Mouse (Mus musculus) spleen, adult 2 months (tissue): ENCODE measurements around the gene E2f2. TPM values are rescaled to one million over a fixed set of nuclear protein-coding genes. Genes with fewer than 3 reads are reported as not detected.

ENCODE experiments used
- DNase-seq, 2 experiments: peaks; one replicate each; pipeline versions ENCODE4 v3.0.0 to v3.0.0-alpha.2; 2012 to 2021; ENCODE audit warnings: low spot score in 2 of 2, low read depth in 1 of 2
- H3K27ac ChIP-seq: fragments of 200-500 bp; 2 replicates; pipeline ENCODE4 v1.5.1; 2012; ENCODE audit warnings: low read length, inconsistent platforms; ENCODE audit not compliant: insufficient read depth
- H3K27me3 ChIP-seq: fragments of 200-500 bp; 2 replicates; pipeline ENCODE4 v1.6.1; 2012; ENCODE audit warnings: mild to moderate bottlenecking, moderate library complexity, low read length, inconsistent platforms; ENCODE audit not compliant: control insufficient read depth, insufficient read depth
- H3K36me3 ChIP-seq: fragments of 200-500 bp; 2 replicates; pipeline ENCODE4 v1.6.1; 2012; ENCODE audit warnings: mild to moderate bottlenecking, low read length, inconsistent platforms; ENCODE audit not compliant: control insufficient read depth, insufficient read depth
- H3K4me1 ChIP-seq: fragments of 200-500 bp; 2 replicates; pipeline ENCODE4 v1.6.1; 2011; ENCODE audit warnings: inconsistent platforms; ENCODE audit not compliant: control insufficient read depth, insufficient read depth, insufficient read length
- H3K4me3 ChIP-seq: fragments of 200-500 bp; 2 replicates; pipeline ENCODE4 v1.5.1; 2011; ENCODE audit warnings: mild to moderate bottlenecking, inconsistent platforms; ENCODE audit not compliant: insufficient read depth, insufficient read length; ENCODE audit errors: extremely low read depth
- CTCF ChIP-seq: fragments of 200-500 bp; IDR thresholded peaks from 2 replicates; pipeline ENCODE4 v1.5.1; 2011; ENCODE audit warnings: mild to moderate bottlenecking, inconsistent platforms; ENCODE audit not compliant: insufficient read depth, insufficient read length, insufficient replicate concordance; ENCODE audit errors: extremely low read depth
- POLR2A ChIP-seq: fragments of 200-500 bp; IDR thresholded peaks from 2 replicates; pipeline ENCODE4 v1.6.1; 2011; ENCODE audit warnings: low read depth, low read length, inconsistent platforms
- whole genome bisulfite sequencing: fragments of 180-500 bp; shearing (Covaris S2); methylation state at CpG from one replicate; pipeline ENCODE4 v1.1.7; 2018; 5-methylcytosine and 5-hydroxymethylcytosine counted together
- polyA plus RNA-seq: library from polyadenylated mRNA; depleted of rRNA; stranded (reverse); fragments of >200 nt; gene quantifications from 2 replicates; pipeline ENCODE4 v1.2.3, GENCODE M21; 2012

Gene E2f2
- polyA plus RNA-seq, 1 experiment: 32.1 TPM

DNA sequence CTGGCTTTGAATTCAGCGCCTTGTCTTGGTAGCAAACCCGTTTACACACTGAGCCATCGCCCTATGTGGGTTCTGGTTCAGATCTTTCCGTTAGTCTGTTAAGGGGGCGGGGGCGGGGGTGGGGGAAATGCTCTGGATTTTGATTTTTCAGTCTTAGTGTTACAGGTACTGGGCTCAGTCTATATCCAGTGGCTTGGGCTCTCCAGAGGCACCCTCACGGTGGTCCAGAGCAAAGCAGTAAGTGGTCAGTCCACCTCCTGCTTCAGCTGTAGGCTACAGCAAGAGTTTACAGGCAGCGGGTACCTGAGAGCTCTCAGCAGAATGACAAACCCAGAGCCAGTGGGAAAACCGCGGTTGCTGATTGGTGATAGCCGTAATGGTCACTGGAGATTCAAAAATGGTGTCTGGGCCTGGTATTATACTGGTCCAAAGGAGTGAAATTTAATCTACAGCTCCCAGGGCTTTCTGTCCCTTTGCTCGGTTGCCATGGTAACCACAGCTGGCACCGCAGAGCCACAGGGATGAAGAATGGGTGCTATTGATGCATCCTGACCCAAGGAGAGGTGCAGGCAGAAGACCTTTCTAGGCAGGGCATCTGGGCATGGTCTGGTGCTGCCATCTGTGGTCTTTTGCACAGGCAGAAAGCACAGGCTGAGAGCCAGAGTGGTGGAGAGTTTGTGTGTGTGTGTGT lies 51.5 kb downstream of the E2f2 start:
- TF ChIP-seq POLR2A (no peak), CTCF (no peak)
- Histone ChIP-seq H3K27ac (no peak overlapping the region), H3K27me3 (0 out of 2 replicates have a peak, but pooled peaks cover 3% of the 10 kb centered on the region), H3K36me3 (no peaks in the 10 kb centered on the region), H3K4me3 (no peak overlapping the region), H3K4me1 (no peaks in the 10 kb centered on the region)
- no peak for DNase-seq
- WGBS: 80% methylated on average over 13 of the region's 13 CpGs

DNA sequence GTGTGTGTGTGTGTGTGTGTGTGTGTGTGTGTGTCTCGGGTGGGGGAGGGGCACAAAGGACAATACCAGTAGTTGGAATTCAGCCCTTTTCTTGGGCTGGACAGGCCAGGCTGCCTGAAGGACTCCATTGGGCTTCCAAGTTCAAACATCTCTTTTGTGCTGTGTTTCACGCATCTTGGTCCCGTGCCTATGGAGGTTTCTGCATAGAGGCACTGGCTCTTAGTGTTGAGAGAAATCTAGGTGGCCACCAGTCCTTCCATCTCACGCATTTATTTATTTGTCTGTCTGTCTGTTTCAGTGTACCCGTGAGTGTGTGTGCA lies 52.0 kb downstream of the E2f2 start:
- H3K4me1 ChIP-seq: no peaks in the 10 kb centered on the region
- no peak overlapping the region for H3K27ac ChIP-seq
- no peak for DNase-seq
- H3K27me3 ChIP-seq: 0 out of 2 replicates have a peak, but pooled peaks cover 2% of the 10 kb centered on the region
- no peak overlapping the region for H3K4me3 ChIP-seq
- WGBS: 90% methylated on average over 4 of the region's 5 CpGs
- H3K36me3 ChIP-seq: no peaks in the 10 kb centered on the region
- TF ChIP-seq CTCF (no peak), POLR2A (no peak)

DNA sequence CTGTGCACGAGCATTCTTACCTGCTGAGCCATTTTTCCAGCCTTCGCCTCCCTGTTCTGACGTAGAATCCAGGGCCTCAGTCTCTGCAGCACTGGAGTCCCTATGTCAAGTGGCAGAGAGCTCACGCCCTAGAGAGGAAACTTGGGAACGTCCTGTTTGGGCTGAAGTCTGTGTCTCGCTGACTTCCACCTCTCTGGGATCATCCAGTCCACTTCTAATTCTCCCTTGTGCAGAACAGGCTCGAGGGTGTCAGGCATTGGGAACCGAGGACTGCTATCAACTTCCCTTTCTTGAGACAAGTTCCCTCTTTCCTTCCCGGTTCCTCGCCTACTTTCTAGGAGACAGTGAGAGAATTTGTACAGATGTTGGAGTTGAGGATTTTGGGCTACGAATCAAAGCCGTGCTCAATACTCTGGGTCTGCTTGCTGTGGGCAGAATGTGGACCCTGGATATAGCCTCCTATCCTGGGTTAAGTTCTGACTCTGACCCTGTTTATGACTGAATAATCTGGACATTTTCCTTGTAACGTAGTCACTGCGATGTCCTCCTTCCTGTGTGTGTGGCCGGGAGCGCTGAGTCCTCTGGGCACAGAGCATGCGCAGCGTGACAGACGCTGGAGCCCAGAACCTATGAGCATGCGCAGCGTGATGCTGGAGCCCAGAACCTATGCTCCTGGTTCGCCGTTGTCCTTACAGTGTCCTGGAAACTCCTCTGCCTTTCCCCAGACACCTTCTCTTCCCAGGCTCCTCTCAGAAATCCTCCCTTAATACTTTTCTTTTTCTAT lies 52.7 kb downstream of the E2f2 start:
- TF ChIP-seq CTCF (no peak), POLR2A (no peak)
- no peaks in the 10 kb centered on the region for H3K36me3 ChIP-seq
- H3K4me1 ChIP-seq: no peaks in the 10 kb centered on the region
- WGBS: 65% methylated on average over 23 of the region's 23 CpGs
- H3K4me3 ChIP-seq: no peak overlapping the region
- H3K27ac ChIP-seq: no peak overlapping the region
- no peak for DNase-seq
- H3K27me3 ChIP-seq: no peaks in the 10 kb centered on the region

DNA sequence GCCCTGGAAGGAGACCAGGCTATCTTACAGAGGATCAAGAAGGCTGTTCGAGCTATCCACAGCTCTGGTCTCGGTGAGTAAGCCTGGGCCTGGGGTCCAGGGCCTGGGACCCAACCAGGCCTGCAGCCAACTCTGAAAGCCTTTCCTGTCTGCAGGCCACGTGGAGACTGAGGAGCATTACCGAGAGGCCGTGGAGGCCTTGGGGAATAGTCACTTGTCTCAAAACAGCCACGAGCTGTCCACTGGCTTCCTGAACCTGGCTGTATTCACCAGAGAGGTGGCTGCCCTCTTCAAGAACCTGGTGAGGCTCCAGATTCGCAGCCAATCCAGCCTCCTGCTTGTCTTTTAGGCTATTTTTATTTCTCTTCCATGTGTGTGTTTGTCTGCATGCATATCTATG lies 55.2 kb downstream of the E2f2 start:
- Histone ChIP-seq H3K4me3 (no peak overlapping the region), H3K36me3 (no peaks in the 10 kb centered on the region), H3K4me1 (no peaks in the 10 kb centered on the region), H3K27ac (no peak overlapping the region), H3K27me3 (no peaks in the 10 kb centered on the region)
- WGBS: 57% methylated on average over 7 of the region's 7 CpGs
- TF ChIP-seq CTCF: no peak
- DNase-seq: no peak

DNA sequence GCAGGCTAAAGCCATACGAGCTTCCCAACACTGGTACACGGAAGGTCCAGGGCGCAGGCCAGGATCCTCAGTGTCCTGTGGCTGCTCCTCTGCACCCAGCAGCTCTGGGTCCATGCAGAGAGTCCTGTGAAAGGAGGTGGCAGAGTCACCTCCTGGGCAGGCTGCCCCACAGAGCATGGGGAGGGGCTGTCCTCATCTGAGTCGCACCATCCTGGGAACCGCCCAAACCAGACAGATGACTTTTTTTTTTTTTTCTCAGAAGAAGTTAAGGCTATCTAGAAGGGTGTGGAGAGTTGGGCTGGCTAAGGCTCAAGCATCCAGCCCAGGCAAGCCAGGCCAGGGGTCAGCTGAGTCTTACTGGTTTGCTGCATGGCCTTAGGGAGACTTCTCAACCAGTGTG lies 56.4 kb downstream of the E2f2 start:
- no peaks in the 10 kb centered on the region for H3K36me3 ChIP-seq
- H3K27me3 ChIP-seq: no peaks in the 10 kb centered on the region
- no peak overlapping the region for H3K27ac ChIP-seq
- 89% methylated on average over 5 of the region's 5 CpGs for WGBS
- no peak for DNase-seq
- no peak overlapping the region for H3K4me3 ChIP-seq
- H3K4me1 ChIP-seq: no peaks in the 10 kb centered on the region
- TF ChIP-seq CTCF (no peak), POLR2A (no peak)

DNA sequence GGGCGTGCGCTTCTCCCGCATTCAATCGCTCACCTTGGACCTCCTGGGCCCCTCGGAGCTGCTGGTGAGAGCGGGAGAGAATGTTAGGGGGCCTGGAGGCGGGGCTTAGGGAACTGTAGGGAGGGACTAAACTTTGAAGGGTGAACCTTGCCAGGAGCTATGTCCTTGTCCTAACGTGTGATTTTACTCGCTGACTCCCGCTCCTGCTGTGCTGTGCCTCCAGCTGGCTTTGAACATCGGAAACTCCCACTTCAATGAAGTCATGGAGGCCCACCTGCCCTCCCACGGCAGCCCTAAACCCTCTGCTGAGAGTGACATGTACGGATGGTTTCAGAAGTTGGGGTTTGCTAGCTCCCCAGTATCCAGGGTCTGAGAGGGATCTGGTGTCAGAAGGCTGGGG lies 66.5 kb downstream of the E2f2 start:
- TF ChIP-seq CTCF (no peak), POLR2A (no peak)
- Histone ChIP-seq H3K36me3 (no peaks in the 10 kb centered on the region), H3K4me1 (no peaks in the 10 kb centered on the region; the same call in 1 of the 2 replicates), H3K27ac (no peak overlapping the region), H3K4me3 (no peak overlapping the region), H3K27me3 (peaks cover 7% of the 10 kb centered on the region; the same call in 1 of the 2 replicates)
- WGBS: 38% methylated on average over 13 of the region's 13 CpGs
- DNase-seq: no peak

DNA sequence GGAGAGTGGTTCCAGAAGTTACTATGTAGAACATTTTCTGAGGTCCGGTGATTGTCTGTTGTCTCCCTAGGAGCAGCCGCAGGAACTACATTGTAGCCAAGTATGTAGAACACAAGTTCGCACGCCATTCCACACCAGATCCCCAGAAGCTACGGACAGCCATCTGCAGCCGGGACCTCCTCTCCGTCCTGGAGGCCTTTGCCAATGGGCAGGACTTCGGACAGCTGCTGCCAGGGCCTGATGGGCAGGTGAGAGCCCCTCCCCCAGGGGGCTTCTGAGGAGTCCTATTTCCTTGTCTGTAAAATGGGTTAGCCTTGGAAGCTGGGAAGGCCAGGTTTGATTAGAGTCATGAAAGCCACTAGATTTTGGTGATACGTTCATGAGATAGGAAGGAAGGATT lies 66.9 kb downstream of the E2f2 start:
- Histone ChIP-seq H3K27me3 (peaks cover 7% of the 10 kb centered on the region; the same call in 1 of the 2 replicates), H3K4me1 (no peaks in the 10 kb centered on the region; the same call in 1 of the 2 replicates), H3K36me3 (no peaks in the 10 kb centered on the region), H3K27ac (no peak overlapping the region), H3K4me3 (no peak overlapping the region)
- TF ChIP-seq POLR2A (no peak), CTCF (no peak)
- WGBS: 62% methylated on average over 9 of the region's 9 CpGs
- DNase-seq: no peak
